Mouse (Mus musculus): ENCODE results near the gene Pipox.

DNA sequence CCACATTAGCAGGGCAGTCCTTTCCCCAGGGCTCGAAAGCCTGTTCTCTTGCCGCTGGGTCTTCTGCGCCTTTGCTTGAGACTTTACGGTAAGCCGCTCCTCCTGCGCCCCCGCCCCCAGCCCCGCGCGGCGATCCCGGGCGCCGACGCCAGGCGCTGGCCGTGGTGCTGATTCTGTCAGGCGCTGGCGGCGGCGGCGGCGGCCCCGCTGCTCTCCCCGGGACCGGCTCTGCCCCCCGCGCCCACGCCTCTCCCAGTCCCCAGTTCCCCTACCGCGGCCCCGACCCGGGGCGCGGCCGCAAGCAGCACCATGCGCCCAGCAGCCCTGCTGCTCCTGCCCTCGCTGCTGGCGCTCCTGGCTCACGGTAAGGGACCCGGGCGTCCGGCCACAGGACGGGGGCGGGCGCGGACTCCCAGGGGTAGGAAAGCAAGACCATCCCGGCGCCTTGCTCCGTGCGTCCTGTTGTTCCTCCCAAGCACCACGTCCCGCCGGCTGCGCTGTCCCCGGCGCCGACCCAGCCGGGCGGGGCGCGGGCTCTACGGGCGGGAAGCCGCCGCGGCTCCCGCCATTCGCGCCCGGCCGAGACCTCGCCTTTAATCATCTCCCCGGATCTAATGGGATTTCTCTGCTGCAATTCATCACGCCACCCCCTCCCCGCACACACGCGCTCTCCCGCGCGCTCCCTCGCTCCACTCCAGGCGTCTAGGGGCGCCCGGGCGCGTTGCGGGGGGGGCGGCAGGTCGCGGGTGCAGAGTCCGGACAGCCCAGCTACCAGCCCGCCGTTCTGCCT lies 37.0 kb upstream of the Pipox start, which contains the start of gene Sez6:
- TF ChIP-seq CTCF (conservative IDR thresholded peaks at IDR 0.05; ENCODE audit: insufficient read depth, insufficient read length, low read depth, low read length) (no peak), POLR2A (IDR thresholded peaks at IDR 0.05; ENCODE audit: low read depth, low read length) (no peak)

All from kidney, adult 2 months (tissue).